Mouse (Mus musculus): ENCODE measurements around the gene Cfap45. TPM values are rescaled to one million over a fixed set of nuclear protein-coding genes. Genes with fewer than 3 reads are reported as not detected.

Cfap45 gene
- total RNA-seq (2021): 1 to 10 TPM; 2.0 to 2.1 TPM
- long read RNA-seq, experiment 1, partial matches to known transcripts: 0 of 2 reads
- long read RNA-seq, experiment 1, other reads (novel, unspliced or antisense): 1 of 2 reads
- long read RNA-seq, experiment 2, partial matches to known transcripts: 2 of 4 reads
- long read RNA-seq, experiment 2, other reads (novel, unspliced or antisense): 1 of 4 reads

DNA sequence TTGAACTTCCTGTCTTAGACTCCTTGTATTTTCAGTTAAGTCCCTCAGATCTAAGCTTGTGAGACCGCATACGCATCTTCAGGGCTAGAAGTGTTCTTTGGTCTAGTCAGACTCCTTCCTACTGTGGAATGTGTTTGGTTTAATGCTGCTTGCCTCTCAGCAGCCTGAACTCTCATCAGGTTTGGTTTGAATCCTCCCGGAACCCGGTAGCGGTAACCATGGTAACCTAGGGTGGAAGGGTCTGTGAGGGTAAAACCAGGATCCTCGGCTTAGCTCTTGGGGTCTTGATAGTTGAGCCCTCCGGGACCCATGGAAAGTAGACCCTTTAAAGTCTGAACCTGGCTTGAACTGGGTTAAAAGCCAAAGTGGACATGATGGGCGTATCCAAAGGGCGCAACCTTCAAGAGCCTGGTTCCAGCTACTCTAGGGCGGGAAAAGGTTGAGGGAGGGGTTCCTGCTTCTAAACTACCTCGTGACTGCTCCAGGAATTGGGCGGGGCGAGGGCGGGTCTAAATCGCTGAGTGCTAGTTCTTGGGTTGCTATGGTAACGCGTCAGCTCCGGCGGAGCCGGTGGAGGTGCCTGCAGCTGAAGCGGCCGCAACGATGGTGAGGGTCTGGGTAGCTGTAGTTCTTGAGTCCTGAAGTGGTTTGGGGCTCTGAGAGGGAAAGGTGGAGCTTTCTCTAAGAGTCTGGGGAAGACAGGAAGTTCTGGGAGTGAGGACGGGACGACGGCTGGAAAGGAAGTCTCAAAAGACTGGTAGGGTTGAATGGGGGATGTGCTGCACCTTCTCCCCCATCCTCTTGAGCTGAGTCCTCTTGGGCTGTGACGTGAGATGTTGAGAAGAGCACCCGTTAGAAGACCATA is at the start of gene Cfap45:
Gene Cfap45, plus strand, starts transcription at position 226 of the 865 bp plus-strand sequence.
- DNase-seq (ENCODE audit: low spot score in 2 of 2): peak; percentile 38 to 59

DNA sequence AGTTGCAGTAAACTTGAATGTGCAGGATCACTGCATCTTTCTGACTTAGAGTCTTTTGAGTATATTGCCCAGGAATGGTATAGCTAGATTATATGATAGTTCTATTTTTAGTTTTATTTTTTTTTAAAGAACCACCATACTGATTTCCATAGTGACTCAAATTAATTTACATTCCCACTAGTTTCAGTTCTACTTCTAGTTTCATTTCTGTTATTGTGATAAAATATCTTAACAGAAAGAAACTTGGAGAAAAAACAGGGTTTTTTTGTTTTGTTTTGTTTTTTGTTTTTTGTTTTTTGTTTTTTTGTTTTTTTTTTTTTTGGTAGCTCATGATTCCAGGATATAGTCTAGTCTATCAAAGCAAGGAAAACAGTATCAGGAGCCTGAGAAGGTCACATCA is 47.7 kb upstream of the Cfap45 start:
- DNase-seq (ENCODE audit: low spot score in 2 of 2): no peak

DNA sequence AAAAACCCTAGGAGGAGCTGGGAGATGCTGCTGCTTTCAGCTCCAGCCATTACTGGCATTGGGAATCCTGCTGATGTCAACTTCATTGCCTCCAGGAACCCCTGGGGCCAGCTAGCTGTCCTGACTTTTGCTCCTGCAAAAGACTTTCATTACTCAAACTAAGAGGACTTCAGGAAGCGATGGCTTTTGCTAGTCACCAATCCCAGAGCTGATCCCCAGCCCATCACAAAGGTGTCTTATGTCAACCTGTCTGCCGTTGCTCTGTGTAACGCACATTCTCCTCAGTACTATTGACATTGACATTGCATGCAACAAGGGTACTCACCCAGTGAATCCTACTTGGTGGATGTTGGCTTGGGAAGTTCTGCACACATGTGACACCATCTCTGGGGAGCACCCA is 46.4 kb upstream of the Cfap45 start:
- no peak for DNase-seq (ENCODE audit: low spot score in 2 of 2)

DNA sequence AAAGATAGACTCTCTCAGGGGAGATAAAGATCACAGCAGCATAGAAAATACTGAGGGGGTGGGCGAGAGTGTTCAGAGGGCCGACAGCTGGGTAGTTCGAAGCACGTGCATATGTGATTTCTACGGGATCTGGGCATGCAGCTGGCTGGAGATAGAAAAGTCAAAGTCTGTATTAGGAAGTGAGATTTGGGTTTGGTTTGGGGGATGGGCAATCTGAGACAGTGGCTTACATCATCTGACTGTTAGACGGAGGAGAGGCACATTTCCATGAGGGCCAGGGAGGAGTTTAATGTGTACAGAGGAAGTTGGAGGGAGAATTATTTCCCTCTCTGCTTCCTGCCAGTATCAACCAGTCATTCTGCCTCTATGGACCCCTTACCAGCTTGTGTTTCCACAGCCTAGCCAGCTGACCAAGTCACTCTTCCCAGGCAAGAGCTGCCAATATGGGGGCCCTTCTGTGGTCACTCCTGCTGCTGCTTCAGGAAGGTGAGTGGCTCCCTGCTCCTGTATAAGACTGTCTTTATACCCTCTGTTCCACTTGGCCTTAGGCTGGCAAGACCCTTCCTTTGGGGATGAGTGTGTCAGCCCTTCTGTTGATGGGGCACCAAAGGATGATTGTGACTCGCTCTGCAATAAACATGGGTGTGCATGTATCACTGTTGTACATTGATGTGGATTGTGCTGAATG is 45.4 kb upstream of the Cfap45 start, which contains the start of gene Slamf9:
Gene Slamf9, plus strand, starts transcription at position 305 of the 688 bp plus-strand sequence.
- DNase-seq (ENCODE audit: low spot score in 2 of 2): no peak

DNA sequence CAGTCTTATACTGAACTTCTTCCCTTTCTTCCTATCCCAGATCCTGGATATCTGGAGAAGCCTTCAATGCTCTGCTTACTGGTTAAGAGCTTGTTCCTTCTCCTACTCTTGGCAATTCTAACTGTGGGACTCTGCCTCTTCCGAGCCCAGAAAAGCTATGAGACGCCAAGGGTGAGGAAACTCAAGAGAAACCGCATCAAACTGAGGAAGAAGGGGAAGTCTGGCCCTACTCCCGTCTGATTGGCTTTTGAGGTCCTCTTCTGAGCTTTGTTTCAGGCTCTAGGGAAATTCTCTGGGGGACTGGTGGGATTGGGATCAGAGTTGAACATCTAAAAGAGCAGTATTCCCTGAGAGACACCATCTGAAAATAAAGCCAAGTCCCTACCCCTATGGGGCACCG is 42.6 kb upstream of the Cfap45 start:
- no peak for DNase-seq (ENCODE audit: low spot score in 2 of 2)

DNA sequence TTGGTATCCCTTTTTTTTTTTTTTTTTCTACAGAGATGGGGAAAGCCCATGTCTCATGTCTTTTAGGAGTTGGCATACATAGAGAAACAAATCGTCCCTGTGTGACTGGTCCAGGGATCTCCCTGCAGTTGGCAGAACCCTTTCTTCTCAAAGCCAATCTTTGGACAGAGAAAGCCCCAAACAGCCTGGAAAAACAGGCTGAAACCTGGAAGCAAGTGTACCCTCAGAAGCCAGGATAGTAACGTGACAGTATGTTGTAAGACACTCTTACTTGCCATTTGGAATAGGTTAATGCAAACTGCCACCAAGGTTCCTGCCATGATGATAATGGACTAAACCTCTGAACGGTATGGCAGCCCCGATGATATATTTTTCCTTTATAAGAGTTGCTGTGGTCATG is 40.2 kb upstream of the Cfap45 start:
- no peak for DNase-seq (ENCODE audit: low spot score in 2 of 2)

DNA sequence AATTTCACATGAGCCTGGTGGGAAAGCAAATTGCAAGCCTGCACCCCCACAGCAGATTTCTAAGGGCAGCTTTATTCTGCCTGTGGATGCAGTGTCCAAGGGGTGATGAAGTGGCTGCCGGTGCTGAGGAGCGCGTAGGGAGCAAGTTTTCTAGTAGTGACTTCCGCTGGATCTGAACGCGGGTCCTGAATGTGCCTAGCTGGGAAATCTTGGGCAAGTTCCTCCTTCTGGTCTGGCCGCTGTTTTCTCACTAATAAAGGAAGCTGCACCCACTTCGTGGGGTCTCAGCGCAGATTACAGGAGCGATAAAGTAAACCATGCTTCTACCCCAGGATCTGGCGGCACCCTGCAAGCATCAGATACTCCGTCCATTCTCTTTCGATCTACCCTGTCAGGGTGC is 39.5 kb upstream of the Cfap45 start:
- DNase-seq (ENCODE audit: low spot score in 2 of 2): no peak

DNA sequence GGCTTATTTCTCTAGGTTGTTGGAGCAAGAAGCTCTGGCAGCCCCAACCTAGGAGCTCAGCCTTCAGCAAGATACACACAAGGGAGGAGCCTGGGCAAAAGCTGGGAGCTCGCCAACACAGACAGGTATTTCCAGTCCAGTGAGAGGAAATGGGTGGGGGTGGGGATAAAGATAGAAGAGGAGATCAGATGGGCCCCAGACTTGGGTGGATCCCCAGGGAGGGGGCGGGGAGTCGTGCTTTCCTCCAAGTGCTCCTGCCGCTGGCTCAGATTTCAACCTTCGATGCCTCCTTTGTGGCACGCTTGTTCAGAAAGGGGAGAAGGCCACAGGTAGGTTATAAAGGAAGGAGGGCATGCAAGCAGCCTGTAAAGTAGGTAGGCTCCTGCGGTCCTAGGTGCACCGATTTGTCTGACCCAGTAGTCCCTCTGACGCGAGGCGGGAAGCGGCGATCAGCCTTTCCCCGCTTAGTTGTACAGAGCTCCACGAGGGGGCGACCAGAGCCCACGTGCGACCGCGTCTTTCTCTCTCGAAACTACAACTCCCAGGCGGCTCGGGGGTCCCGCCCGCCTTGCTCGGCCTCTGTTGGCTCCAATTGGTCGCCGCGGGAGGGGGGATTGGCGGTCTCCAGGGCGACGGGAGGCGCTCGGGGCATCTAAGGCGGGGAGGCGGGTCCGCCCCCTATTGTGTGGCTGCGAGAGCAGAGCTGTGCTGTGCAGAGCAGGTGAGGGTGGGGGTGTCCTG is 38.9 kb upstream of the Cfap45 start, which contains the start of gene Igsf9:
Gene Igsf9, plus strand, starts transcription at position 249 of the 741 bp plus-strand sequence.
- DNase-seq (ENCODE audit: low spot score in 2 of 2): peak; percentile 55 to 69

DNA sequence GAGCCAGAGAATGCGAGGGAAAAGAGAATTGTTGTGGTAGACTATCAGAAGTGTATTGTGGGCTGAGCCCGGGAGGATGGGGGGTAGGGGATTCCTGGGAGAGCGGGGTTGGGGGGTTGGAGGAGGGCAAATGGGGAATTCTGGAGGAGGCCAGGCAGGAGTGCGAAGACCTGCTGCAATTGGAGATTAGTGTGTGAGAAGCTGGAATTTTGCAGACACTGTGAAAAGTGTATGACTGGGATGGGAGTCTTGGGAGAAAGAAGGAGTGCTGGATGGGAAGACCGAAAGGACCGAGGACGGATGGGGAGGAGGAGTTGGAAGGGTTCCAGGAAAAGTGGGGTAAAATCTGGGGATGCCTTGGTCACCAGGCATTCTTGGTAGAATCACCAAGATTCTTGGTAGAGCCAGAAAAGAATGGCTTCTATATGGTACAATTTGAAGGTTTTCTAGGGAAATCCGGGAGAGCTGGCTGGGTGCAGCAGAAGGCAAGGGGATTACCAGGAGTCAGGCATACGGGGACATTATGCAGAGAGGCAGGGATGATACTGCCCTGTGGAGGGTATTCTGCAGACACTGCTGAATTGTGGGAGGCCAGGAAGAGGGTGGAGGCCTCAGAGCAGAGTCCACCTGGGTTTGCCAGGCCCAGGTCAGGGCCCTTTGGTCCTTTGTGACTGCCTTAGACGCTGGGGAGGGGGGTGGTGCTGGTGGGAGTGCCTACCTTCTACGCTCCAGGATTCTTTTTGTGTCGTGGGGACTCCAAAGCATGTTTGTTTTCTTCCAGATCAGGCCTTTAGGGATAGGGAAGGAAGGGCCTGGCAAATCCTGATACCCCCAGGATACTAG is 37.9 kb upstream of the Cfap45 start:
- no peak for DNase-seq (ENCODE audit: low spot score in 2 of 2)

DNA sequence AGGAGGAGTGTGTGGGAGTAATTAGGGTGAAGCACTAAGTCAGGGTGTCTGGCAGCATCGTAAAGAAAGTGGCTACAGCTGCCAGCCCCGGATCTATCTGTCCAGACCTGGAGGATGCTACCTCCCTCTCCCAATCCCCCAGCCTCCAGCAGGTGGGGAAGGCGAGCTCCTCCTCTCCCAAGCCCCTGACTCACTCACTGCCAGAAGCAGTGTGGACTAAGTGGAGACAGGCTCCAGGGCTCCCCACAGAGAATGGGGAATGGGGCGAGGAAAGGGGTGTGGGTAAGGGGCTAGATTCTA is 37.3 kb upstream of the Cfap45 start:
- no peak for DNase-seq (ENCODE audit: low spot score in 2 of 2)

DNA sequence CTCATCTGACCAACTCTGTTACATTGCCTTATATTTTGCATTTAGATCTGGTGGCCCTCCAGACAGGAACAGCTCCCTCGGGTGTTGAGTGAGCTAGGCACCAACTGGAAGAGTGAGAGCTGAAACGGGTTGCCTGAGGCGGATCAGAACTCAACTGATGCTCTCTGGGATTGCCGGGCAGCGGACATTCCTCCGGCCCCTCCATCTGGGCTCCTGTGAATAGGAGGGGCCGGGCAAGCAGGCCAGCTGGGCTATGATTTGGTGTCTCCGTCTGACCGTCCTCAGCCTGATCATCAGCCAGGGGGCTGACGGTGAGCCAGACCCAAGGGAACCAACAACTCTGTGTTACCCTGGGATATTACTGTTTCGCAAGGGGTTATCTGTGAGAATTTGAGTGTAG is 36.4 kb upstream of the Cfap45 start:
- DNase-seq (ENCODE audit: low spot score in 2 of 2): no peak

DNA sequence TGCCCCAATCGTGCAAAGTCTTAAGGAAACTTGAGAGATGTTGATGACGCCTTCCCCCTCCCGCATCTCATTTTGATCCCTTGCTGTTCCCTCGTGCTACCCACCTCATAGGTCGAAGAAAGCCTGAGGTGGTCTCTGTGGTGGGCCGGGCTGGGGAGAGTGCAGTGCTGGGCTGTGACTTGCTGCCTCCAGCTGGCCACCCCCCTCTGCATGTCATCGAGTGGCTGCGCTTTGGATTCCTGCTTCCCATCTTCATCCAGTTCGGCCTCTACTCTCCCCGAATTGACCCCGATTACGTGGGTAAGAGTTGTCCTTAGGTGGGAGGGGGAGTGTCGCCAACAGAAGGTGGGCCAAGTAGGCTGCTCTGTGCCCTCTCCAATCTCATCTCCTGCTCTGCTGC is 35.9 kb upstream of the Cfap45 start:
- DNase-seq (ENCODE audit: low spot score in 2 of 2): no peak

DNA sequence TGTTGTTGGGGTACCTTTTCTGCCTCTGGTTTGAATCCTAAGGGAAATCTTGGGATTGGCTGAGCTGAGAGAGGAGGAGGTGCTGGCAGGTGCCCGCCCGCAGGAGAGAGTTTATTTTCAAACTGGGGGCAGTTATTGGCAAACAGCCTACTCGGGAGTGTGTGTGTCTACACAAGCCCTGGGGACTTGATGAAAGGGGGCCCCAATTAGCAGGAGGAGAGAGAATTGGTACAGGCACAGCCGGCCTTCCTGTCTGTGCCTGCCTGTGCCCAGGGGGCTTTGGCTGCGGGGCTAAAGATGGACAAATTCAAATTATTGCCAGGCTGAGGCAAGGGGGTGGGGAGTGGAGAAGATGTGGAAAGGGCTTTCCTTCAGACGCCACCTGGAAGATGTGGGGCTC is 34.8 kb upstream of the Cfap45 start:
- no peak for DNase-seq (ENCODE audit: low spot score in 2 of 2)

DNA sequence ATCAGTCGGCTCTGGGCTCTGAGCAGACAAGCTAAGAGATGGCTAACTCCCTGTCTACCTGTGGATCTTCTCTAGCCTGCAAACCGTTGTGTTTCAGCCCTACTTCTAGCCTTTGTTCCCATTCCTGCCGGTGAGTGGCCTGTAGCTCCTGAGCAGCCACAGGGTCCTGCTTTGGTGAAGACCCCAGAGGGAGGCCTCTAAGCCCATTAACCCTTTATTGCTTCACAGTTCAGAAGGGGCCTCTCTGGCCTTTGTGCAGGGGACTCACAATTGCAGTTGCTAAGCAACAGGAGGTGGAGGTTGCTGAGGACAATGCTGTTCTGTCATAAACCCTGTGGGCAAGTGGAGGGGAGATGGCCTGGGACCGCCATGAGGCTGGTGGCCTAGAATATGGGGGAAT is 34.4 kb upstream of the Cfap45 start:
- no peak for DNase-seq (ENCODE audit: low spot score in 2 of 2)

DNA sequence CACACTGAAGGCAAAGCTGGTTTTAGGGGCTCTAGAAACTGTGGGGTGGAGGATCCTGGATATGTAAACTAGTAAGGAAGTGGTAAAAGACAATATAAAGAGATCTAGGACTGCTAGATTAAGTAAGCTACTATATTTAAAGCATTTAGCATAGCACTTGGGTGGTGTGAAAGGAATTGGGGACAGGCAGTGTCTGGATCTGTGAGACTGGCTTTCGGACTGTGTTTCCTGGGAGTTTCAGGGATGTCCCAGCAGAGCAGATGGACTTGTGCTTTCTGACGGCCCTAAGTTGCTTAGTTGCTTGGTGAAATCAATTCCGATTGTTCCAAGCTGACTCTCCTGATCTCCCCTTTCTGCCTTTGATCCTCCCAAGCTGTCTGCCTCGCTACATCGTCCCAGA is 34.0 kb upstream of the Cfap45 start:
- DNase-seq (ENCODE audit: low spot score in 2 of 2): no peak

DNA sequence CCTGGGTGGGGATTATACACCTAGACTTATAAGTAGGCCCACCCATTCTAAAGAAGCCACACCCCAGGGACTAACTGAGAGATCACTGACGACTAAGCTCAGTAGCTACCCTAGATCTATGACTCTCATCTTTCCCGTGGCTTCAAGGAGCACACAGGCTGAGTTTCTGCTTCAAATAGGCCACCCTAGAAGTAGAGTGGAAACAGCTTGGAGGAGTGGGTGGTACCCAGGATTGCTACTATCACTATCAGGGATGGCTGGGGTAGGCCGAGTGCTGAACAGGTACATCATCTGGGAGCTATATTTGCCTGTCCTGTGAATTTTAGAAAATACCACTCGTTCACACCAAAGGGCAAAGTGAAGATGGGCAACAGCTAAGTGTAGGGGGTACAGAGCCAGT is 32.7 kb upstream of the Cfap45 start:
- no peak for DNase-seq (ENCODE audit: low spot score in 2 of 2)

DNA sequence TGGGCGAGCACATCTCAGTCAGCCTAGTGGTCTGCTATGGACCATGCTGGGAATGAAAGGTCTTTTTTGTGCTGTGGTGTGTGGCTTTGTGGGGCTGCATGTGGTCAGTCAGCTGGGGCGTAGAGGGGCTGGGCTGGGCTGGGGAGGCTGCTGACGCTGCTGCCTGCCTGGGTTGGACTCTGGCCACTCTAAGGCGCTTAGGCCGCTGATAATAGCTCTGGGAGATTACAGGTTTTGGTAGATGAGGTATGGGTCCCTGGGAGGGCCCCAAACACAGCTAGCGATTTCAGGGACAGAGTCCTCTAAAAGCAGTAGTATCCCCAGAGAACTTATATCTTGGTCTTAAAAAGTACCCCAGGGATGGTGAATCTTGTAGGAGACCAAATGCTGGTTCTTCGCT is 31.8 kb upstream of the Cfap45 start:
- DNase-seq (ENCODE audit: low spot score in 2 of 2): no peak

DNA sequence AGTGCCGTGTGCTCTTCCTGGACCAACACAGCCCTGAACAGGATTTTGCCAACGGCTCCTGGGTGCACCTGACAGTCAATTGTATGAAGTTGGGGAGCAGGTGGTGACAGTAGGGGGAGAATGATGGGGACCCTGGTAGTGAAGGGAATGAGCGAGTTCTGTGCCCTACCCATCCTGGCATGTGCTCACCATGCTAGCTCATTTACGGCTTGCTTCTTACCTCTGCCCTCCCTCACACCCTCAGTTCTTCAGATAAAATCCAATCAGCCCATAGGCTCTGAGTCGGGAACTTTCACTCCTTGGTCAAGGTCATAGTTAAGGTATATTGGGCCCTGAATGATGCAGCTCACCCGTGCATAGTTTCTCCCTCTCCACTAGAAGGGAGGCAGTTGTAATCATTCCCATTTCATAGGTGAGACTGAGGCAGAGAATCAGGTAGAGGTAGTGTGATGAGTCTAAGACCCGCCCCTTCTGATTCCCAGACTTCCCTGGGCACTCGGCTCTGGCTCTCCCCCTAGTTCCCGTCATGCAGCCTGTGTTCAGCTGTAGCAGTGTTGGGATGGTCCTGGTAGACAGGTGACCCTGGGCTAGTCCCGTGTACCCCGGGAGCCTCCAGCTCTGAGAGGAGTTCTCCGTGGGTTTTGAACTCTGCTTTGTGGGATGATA is 30.9 kb upstream of the Cfap45 start:
- no peak for DNase-seq (ENCODE audit: low spot score in 2 of 2)

DNA sequence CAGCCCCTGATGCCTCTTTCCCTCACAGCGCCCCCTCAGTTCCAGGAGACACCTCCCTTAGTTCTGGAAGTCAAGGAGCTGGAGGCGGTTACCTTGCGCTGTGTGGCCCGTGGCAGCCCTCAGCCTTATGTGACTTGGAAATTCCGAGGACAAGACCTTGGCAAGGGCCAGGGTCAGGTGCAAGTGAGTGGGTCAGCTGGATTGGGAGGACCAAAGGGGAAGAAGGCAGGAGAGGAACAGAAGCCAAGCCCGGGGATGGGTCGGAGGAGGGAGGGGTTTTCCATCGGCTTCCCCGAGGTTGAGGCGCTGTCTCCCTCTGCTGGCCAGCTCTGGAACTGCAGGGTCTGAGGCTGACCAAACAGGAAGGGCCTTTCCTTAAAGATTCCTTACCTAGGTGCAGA is 30.3 kb upstream of the Cfap45 start:
- DNase-seq (ENCODE audit: low spot score in 2 of 2): peak; percentile 81 to 84

DNA sequence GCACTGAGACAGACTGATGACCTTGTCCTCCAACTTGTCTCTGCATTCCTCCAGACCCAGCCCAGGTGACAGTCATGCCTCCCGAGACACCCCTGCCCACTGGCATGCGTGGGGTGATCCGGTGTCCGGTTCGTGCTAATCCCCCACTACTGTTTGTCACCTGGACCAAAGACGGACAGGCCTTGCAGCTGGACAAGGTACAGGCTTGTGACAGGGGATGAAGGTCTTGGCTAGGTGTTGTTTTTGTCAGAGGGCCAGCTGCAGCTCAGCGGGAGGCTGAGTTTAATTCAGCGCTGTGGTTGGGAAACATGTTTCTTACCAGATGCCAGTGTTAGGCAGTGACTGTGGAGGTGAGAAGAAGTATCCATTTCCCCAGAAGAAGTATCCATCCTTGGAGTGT is 28.6 kb upstream of the Cfap45 start:
- no peak for DNase-seq (ENCODE audit: low spot score in 2 of 2)

Measured in adrenal gland, postnatal 4 days (tissue).